In the genomic region with DNA sequence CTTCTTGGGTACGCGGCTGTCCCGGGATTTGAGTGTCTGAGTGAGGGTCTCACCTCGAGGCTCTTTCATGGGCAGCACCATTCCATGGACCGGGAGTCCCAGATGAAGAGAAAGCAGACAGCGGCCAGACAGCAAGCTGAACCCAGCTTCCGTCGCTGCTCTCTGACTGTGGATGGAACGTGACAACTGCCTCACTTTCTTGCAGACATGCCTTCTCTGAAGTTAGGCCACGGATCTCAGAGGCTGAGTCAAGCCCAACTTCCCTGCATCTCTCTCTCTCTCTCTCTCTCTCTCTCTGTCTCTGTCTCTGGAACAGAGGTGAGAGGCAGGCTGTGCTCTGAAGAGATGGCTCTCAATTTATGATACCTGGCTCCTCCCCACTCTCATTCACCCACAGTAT, we compare ENCODE assay signal across 16 mouse cellular contexts. TPM values are rescaled to one million over a fixed set of nuclear protein-coding genes. Genes with fewer than 3 reads are reported as not detected.
DNase-seq lines count a peak whose midpoint lies in the region; ATAC-seq and TF ChIP-seq lines count a peak whose summit lies in the region.
"Had no signal": no experiment of that assay in that cellular context is flagged by ENCODE, and none has a peak within 500 bp of the region (broad histone marks: within the 10 kb centered on the region; RNA-seq: fewer than 3 reads in every experiment).

No protein-coding gene starts in this region.

- H3K27me3 ChIP-seq in forebrain, postnatal 0 days (ENCODE audit: insufficient read depth, low read length) = no peaks in the 10 kb centered on the region
- no peaks in the 10 kb centered on the region for H3K27me3 ChIP-seq in forebrain, embryonic 10.5 days (ENCODE audit: poor library complexity, severe bottlenecking)
- H3K27me3 ChIP-seq in midbrain, embryonic 15.5 days (replicated peaks) = no peaks in the 10 kb centered on the region
- no peaks in the 10 kb centered on the region for H3K27me3 ChIP-seq in midbrain, embryonic 11.5 days (ENCODE audit: control insufficient read depth, insufficient read depth, low read length)
- H3K27me3 ChIP-seq in hindbrain, embryonic 16.5 days (replicated peaks; ENCODE audit: control insufficient read depth, insufficient read depth, low read length) = no peaks in the 10 kb centered on the region
- H3K27me3 ChIP-seq: embryonic facial prominence, embryonic 12.5 days; forebrain, embryonic 13.5 days had no signal

- H3K4me2 ChIP-seq in forebrain, postnatal 0 days (ENCODE audit: low read depth) = peak overlapping the region; percentile 21; the same call in 1 of the 2 replicates
- peak overlapping the region; percentile 30 for H3K4me2 ChIP-seq in midbrain, embryonic 15.5 days
- H3K4me2 ChIP-seq in midbrain, embryonic 11.5 days = no peak overlapping the region
- peak overlapping the region; percentile 37 for H3K4me2 ChIP-seq in hindbrain, embryonic 16.5 days (ENCODE audit: low read length)
- H3K4me2 ChIP-seq: embryonic facial prominence, embryonic 12.5 days; forebrain, embryonic 13.5 days; lung, embryonic 14.5 days had no signal

- no peak for DNase-seq in forebrain, postnatal 0 days
- no peak for DNase-seq in forebrain, embryonic 10.5 days (ENCODE audit: extremely low spot score, low spot score)
- no peak for DNase-seq in midbrain, embryonic 11.5 days (ENCODE audit: low spot score, missing footprints)
- DNase-seq in retina, postnatal 1 day = peak; percentile 19
- DNase-seq in spleen, adult 18-20 months = no peak
- DNase-seq: cerebellum, postnatal 10 days; heart, postnatal 14 days; kidney, adult 9 months; lung, embryonic 14.5 days; thymus, postnatal 14 days had no signal

- H3K4me3 ChIP-seq in forebrain, postnatal 0 days (ENCODE audit: low read depth, low read length) = no peak overlapping the region
- no peak overlapping the region for H3K4me3 ChIP-seq in forebrain, embryonic 10.5 days
- no peak overlapping the region for H3K4me3 ChIP-seq in midbrain, embryonic 15.5 days
- H3K4me3 ChIP-seq in midbrain, embryonic 11.5 days (ENCODE audit: low read depth, low read length) = no peak overlapping the region
- no peak overlapping the region for H3K4me3 ChIP-seq in hindbrain, embryonic 16.5 days (ENCODE audit: low read length)
- H3K4me3 ChIP-seq: embryonic facial prominence, embryonic 12.5 days; forebrain, embryonic 13.5 days had no signal

- no peak for TF ChIP-seq CTCF in forebrain, postnatal 0 days (IDR thresholded peaks at IDR 0.05; ENCODE audit: low read depth)

- no peak overlapping the region for H3K9ac ChIP-seq in forebrain, postnatal 0 days
- H3K9ac ChIP-seq in midbrain, embryonic 15.5 days = no peak overlapping the region
- no peak overlapping the region for H3K9ac ChIP-seq in midbrain, embryonic 11.5 days (ENCODE audit: low read length)
- 0 out of 2 replicates have a peak overlapping the region, but pooled peaks have one; percentile 11 for H3K9ac ChIP-seq in hindbrain, embryonic 16.5 days (ENCODE audit: low read depth, low read length)
- H3K9ac ChIP-seq: embryonic facial prominence, embryonic 12.5 days; forebrain, embryonic 13.5 days; lung, embryonic 14.5 days had no signal

- H3K27ac ChIP-seq in forebrain, postnatal 0 days (ENCODE audit: low read depth, low read length) = no peak overlapping the region
- H3K27ac ChIP-seq in forebrain, embryonic 10.5 days = no peak overlapping the region
- H3K27ac ChIP-seq in midbrain, embryonic 15.5 days = no peak overlapping the region
- no peak overlapping the region for H3K27ac ChIP-seq in midbrain, embryonic 11.5 days (ENCODE audit: low read depth, low read length)
- no peak overlapping the region for H3K27ac ChIP-seq in hindbrain, embryonic 16.5 days (ENCODE audit: low read depth, low read length)
- H3K27ac ChIP-seq: embryonic facial prominence, embryonic 12.5 days; forebrain, embryonic 13.5 days had no signal

- no peaks in the 10 kb centered on the region for H3K9me3 ChIP-seq in forebrain, postnatal 0 days (ENCODE audit: low read length)
- no peaks in the 10 kb centered on the region for H3K9me3 ChIP-seq in forebrain, embryonic 10.5 days
- no peaks in the 10 kb centered on the region for H3K9me3 ChIP-seq in midbrain, embryonic 15.5 days
- no peaks in the 10 kb centered on the region for H3K9me3 ChIP-seq in midbrain, embryonic 11.5 days (ENCODE audit: control insufficient read depth, low read length)
- no peaks in the 10 kb centered on the region for H3K9me3 ChIP-seq in hindbrain, embryonic 16.5 days (ENCODE audit: control insufficient read depth, low read length)
- H3K9me3 ChIP-seq: embryonic facial prominence, embryonic 12.5 days; forebrain, embryonic 13.5 days had no signal

- ATAC-seq in forebrain, postnatal 0 days = no peak
- ATAC-seq in midbrain, embryonic 15.5 days (replicated peaks) = no peak
- ATAC-seq in midbrain, embryonic 11.5 days (ENCODE audit: low FRiP score) = no peak
- ATAC-seq in hindbrain, embryonic 16.5 days = no peak
- ATAC-seq in granulocyte monocyte progenitor cell, adult 5-6 weeks (replicated peaks; ENCODE audit: poor library complexity, severe bottlenecking) = no peak
- ATAC-seq: forebrain, embryonic 13.5 days had no signal

- peaks cover 3% of the 10 kb centered on the region for H3K4me1 ChIP-seq in forebrain, postnatal 0 days (ENCODE audit: insufficient read depth)
- peaks cover 9% of the 10 kb centered on the region for H3K4me1 ChIP-seq in forebrain, embryonic 10.5 days
- peaks cover 14% of the 10 kb centered on the region for H3K4me1 ChIP-seq in midbrain, embryonic 15.5 days
- peaks cover 5% of the 10 kb centered on the region for H3K4me1 ChIP-seq in midbrain, embryonic 11.5 days (ENCODE audit: control insufficient read depth, insufficient read depth, low read length)
- peaks cover 6% of the 10 kb centered on the region for H3K4me1 ChIP-seq in hindbrain, embryonic 16.5 days (ENCODE audit: control insufficient read depth, insufficient read depth, low read depth, low read length)

- 39% methylated on average over 10 of the region's 10 CpGs for WGBS in forebrain, postnatal 0 days
- WGBS in forebrain, embryonic 10.5 days = 45% methylated on average over 10 of the region's 10 CpGs
- 30% methylated on average over 10 of the region's 10 CpGs for WGBS in midbrain, embryonic 15.5 days
- WGBS in midbrain, embryonic 11.5 days = 40% methylated on average over 10 of the region's 10 CpGs
- WGBS in hindbrain, embryonic 16.5 days = 40% methylated on average over 10 of the region's 10 CpGs

- H3K36me3 ChIP-seq in forebrain, postnatal 0 days (ENCODE audit: insufficient read depth) = no peaks in the 10 kb centered on the region
- no peaks in the 10 kb centered on the region for H3K36me3 ChIP-seq in forebrain, embryonic 10.5 days (replicated peaks)
- no peaks in the 10 kb centered on the region for H3K36me3 ChIP-seq in midbrain, embryonic 15.5 days (replicated peaks)
- H3K36me3 ChIP-seq in midbrain, embryonic 11.5 days (ENCODE audit: control insufficient read depth, insufficient read depth, low read length) = no peaks in the 10 kb centered on the region
- no peaks in the 10 kb centered on the region for H3K36me3 ChIP-seq in hindbrain, embryonic 16.5 days (ENCODE audit: control insufficient read depth, insufficient read depth, low read length)
- H3K36me3 ChIP-seq: embryonic facial prominence, embryonic 12.5 days had no signal

RNA-seq across cellular contexts. Expression of a gene that starts 3.5 kb away (rescaled TPM):
- 16.5 and 19.0 TPM in 2 replicates for total RNA-seq in forebrain, postnatal 0 days (2014; rRNA removed)
- polyA plus RNA-seq in forebrain, postnatal 0 days (2015; fragmentation: Nextera tagmentation; extraction: Ambion mirVana) = 97.4 and 120 TPM in 2 replicates
- 51.4 and 57.3 TPM in 2 replicates for polyA plus RNA-seq in forebrain, embryonic 10.5 days (2016; fragmentation: Nextera tagmentation; extraction: Ambion mirVana)
- polyA plus RNA-seq in midbrain, embryonic 15.5 days (2015; fragmentation: Nextera tagmentation; extraction: Ambion mirVana) = 85.2 and 89.9 TPM in 2 replicates
- 55.5 and 58.5 TPM in 2 replicates for polyA plus RNA-seq in midbrain, embryonic 11.5 days (2014; fragmentation: Nextera tagmentation; extraction: Ambion mirVana)
- 96.9 and 98.5 TPM in 2 replicates for polyA plus RNA-seq in hindbrain, embryonic 16.5 days (2015; fragmentation: Nextera tagmentation; extraction: Ambion mirVana)
- 14.1 and 19.1 TPM in 2 replicates for total RNA-seq in granulocyte monocyte progenitor cell, adult 5-6 weeks (2014; fragmentation: Nextera tagmentation)
- 4.3 and 8.2 TPM in 2 replicates for total RNA-seq in granulocyte monocyte progenitor cell, adult 5-6 weeks (2017)

RNA-seq across cellular contexts. Expression of a gene that starts 40.9 kb away (rescaled TPM):
- 78.5 and 89.5 TPM in 2 replicates for total RNA-seq in forebrain, postnatal 0 days (2014; rRNA removed)
- 76.7 and 96.1 TPM in 2 replicates for polyA plus RNA-seq in forebrain, postnatal 0 days (2015; fragmentation: Nextera tagmentation; extraction: Ambion mirVana)
- 118 TPM in 2 replicates for polyA plus RNA-seq in forebrain, embryonic 10.5 days (2016; fragmentation: Nextera tagmentation; extraction: Ambion mirVana)
- 117 and 126 TPM in 2 replicates for polyA plus RNA-seq in midbrain, embryonic 15.5 days (2015; fragmentation: Nextera tagmentation; extraction: Ambion mirVana)
- polyA plus RNA-seq in midbrain, embryonic 11.5 days (2014; fragmentation: Nextera tagmentation; extraction: Ambion mirVana) = 79.9 and 95.4 TPM in 2 replicates
- polyA plus RNA-seq in hindbrain, embryonic 16.5 days (2015; fragmentation: Nextera tagmentation; extraction: Ambion mirVana) = 101 and 108 TPM in 2 replicates
- 26.7 and 34.3 TPM in 2 replicates for total RNA-seq in granulocyte monocyte progenitor cell, adult 5-6 weeks (2014; fragmentation: Nextera tagmentation)
- total RNA-seq in granulocyte monocyte progenitor cell, adult 5-6 weeks (2017) = 20.6 and 28.7 TPM in 2 replicates

RNA-seq across cellular contexts. Expression of a gene that starts 56.1 kb away (rescaled TPM):
- total RNA-seq in forebrain, postnatal 0 days (2014; rRNA removed) = 0.62 and 2.4 TPM in 2 replicates
- polyA plus RNA-seq in forebrain, postnatal 0 days (2015; fragmentation: Nextera tagmentation; extraction: Ambion mirVana) = 2.4 and 2.7 TPM in 2 replicates
- polyA plus RNA-seq in forebrain, embryonic 10.5 days (2016; fragmentation: Nextera tagmentation; extraction: Ambion mirVana) = 0.42 and 0.90 TPM in 2 replicates
- 1.2 and 2.8 TPM in 2 replicates for polyA plus RNA-seq in midbrain, embryonic 15.5 days (2015; fragmentation: Nextera tagmentation; extraction: Ambion mirVana)
- 3.3 and 3.5 TPM in 2 replicates for polyA plus RNA-seq in midbrain, embryonic 11.5 days (2014; fragmentation: Nextera tagmentation; extraction: Ambion mirVana)
- polyA plus RNA-seq in hindbrain, embryonic 16.5 days (2015; fragmentation: Nextera tagmentation; extraction: Ambion mirVana) = 2.1 and 2.4 TPM in 2 replicates
- 2.3 and 3.9 TPM in 2 replicates for total RNA-seq in granulocyte monocyte progenitor cell, adult 5-6 weeks (2014; fragmentation: Nextera tagmentation)
- total RNA-seq in granulocyte monocyte progenitor cell, adult 5-6 weeks (2017) = 1.4 TPM in 1 of 2 replicates, not detected in the other
- total RNA-seq: monocyte, adult 5-6 weeks had no signal
